13 mouse cellular contexts compared by ENCODE assay signal in the genomic region with DNA sequence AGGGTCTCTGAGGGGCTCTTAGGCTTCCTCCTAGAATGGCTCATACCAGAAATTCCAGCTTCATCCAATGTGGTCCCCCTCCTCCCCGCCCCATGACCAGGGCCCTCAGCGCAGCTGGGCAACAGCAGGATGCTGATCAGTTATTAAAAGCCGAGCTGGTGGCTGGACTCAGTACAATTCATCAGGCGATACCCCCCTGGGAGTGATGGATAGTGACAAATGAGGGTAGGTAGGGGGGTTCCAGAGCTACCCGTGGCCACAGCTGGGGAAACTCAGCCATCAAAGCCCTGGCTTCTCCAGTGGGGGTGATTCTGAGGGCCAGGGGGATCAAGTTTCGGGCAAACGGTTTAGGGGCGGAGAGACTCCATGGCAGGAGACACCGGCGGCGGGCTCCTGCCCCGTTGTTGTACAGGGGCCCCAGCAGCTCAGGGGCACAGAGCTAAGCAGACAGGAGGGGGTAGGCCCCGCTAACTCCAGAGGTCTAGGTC. TPM values are rescaled to one million over a fixed set of nuclear protein-coding genes. Genes with fewer than 3 reads are reported as not detected.
DNase-seq lines count a peak whose midpoint lies in the region; ATAC-seq and TF ChIP-seq lines count a peak whose summit lies in the region.
"Had no signal": no experiment of that assay in that cellular context is flagged by ENCODE, and none has a peak within 500 bp of the region (broad histone marks: within the 10 kb centered on the region; RNA-seq: fewer than 3 reads in every experiment).

No protein-coding gene starts in this region.

- intact Hi-C loops in left cerebral cortex, postnatal 25 days (cut with DNase I): no loop called here

- H3K4me3 ChIP-seq in forebrain, embryonic 11.5 days (ENCODE audit: low read depth, low read length): no peak overlapping the region
- no peak overlapping the region for H3K4me3 ChIP-seq in forebrain, postnatal 0 days (ENCODE audit: low read depth, low read length)
- H3K4me3 ChIP-seq in kidney, postnatal 0 days (replicated peaks; ENCODE audit: low read depth, low read length): no peak overlapping the region
- no peak overlapping the region for H3K4me3 ChIP-seq in kidney, adult 2 months (ENCODE audit: insufficient read depth, low read depth, low read length)
- H3K4me3 ChIP-seq in hindbrain, embryonic 12.5 days: no peak overlapping the region
- no peak overlapping the region for H3K4me3 ChIP-seq in neural tube, embryonic 13.5 days

- 2% methylated on average over 13 of the region's 13 CpGs for WGBS in forebrain, embryonic 11.5 days
- WGBS in forebrain, postnatal 0 days: 16% methylated on average over 13 of the region's 13 CpGs
- 13% methylated on average over 13 of the region's 13 CpGs for WGBS in kidney, postnatal 0 days
- 41% methylated on average over 13 of the region's 13 CpGs for WGBS in kidney, adult 2 months
- 2% methylated on average over 13 of the region's 13 CpGs for WGBS in hindbrain, embryonic 12.5 days
- 2% methylated on average over 13 of the region's 13 CpGs for WGBS in neural tube, embryonic 13.5 days

- TF ChIP-seq CTCF in forebrain, postnatal 0 days (IDR thresholded peaks at IDR 0.05; ENCODE audit: low read depth): no peak
- no peak for TF ChIP-seq CTCF in kidney, postnatal 0 days (IDR thresholded peaks at IDR 0.05; ENCODE audit: low read depth)
- TF ChIP-seq CTCF in kidney, adult 2 months (conservative IDR thresholded peaks at IDR 0.05; ENCODE audit: insufficient read depth, insufficient read length, low read depth, low read length): no peak

- no peak for TF ChIP-seq POLR2A in kidney, adult 2 months (IDR thresholded peaks at IDR 0.05; ENCODE audit: low read depth, low read length)

- H3K36me3 ChIP-seq in forebrain, embryonic 11.5 days (ENCODE audit: control insufficient read depth, insufficient read depth, low read length): no peaks in the 10 kb centered on the region
- H3K36me3 ChIP-seq in forebrain, postnatal 0 days (ENCODE audit: insufficient read depth): no peaks in the 10 kb centered on the region
- no peaks in the 10 kb centered on the region for H3K36me3 ChIP-seq in kidney, postnatal 0 days (ENCODE audit: insufficient read depth, low read length)
- no peaks in the 10 kb centered on the region for H3K36me3 ChIP-seq in kidney, adult 2 months (ENCODE audit: control insufficient read depth, insufficient read depth, low read length)
- H3K36me3 ChIP-seq in hindbrain, embryonic 12.5 days: no peaks in the 10 kb centered on the region
- H3K36me3 ChIP-seq in neural tube, embryonic 13.5 days: no peaks in the 10 kb centered on the region

- H3K9ac ChIP-seq in forebrain, embryonic 11.5 days (ENCODE audit: low read length): peak overlapping the region; percentile 49
- no peak overlapping the region for H3K9ac ChIP-seq in forebrain, postnatal 0 days
- peak overlapping the region; percentile 15; the same call in 1 of the 2 replicates for H3K9ac ChIP-seq in kidney, postnatal 0 days (ENCODE audit: low read depth, low read length)
- H3K9ac ChIP-seq in hindbrain, embryonic 12.5 days: no peak overlapping the region
- peak overlapping the region; percentile 38; the same call in 1 of the 2 replicates for H3K9ac ChIP-seq in neural tube, embryonic 13.5 days

- peaks cover 23% of the 10 kb centered on the region for H3K4me1 ChIP-seq in forebrain, embryonic 11.5 days (replicated peaks; ENCODE audit: control insufficient read depth, insufficient read depth, low read length)
- 0 out of 2 replicates have a peak, but pooled peaks cover 5% of the 10 kb centered on the region for H3K4me1 ChIP-seq in forebrain, postnatal 0 days (ENCODE audit: insufficient read depth)
- peaks cover 20% of the 10 kb centered on the region for H3K4me1 ChIP-seq in kidney, postnatal 0 days (replicated peaks; ENCODE audit: insufficient read depth, low read length)
- H3K4me1 ChIP-seq in kidney, adult 2 months (ENCODE audit: control insufficient read depth, insufficient read depth, low read length): no peaks in the 10 kb centered on the region
- peaks cover 51% of the 10 kb centered on the region for H3K4me1 ChIP-seq in hindbrain, embryonic 12.5 days
- H3K4me1 ChIP-seq in neural tube, embryonic 13.5 days (replicated peaks): peaks cover 39% of the 10 kb centered on the region

- no peaks in the 10 kb centered on the region for H3K9me3 ChIP-seq in forebrain, embryonic 11.5 days (ENCODE audit: control insufficient read depth, low read length)
- no peaks in the 10 kb centered on the region for H3K9me3 ChIP-seq in forebrain, postnatal 0 days (ENCODE audit: low read length)
- no peaks in the 10 kb centered on the region for H3K9me3 ChIP-seq in kidney, postnatal 0 days (replicated peaks; ENCODE audit: low read length)
- no peaks in the 10 kb centered on the region for H3K9me3 ChIP-seq in hindbrain, embryonic 12.5 days (replicated peaks)
- no peaks in the 10 kb centered on the region for H3K9me3 ChIP-seq in neural tube, embryonic 13.5 days

- no peaks in the 10 kb centered on the region; the same call in 1 of the 2 replicates for H3K27me3 ChIP-seq in forebrain, embryonic 11.5 days (ENCODE audit: control insufficient read depth, insufficient read depth, low read length)
- H3K27me3 ChIP-seq in forebrain, postnatal 0 days (ENCODE audit: insufficient read depth, low read length): no peaks in the 10 kb centered on the region
- H3K27me3 ChIP-seq in kidney, postnatal 0 days (ENCODE audit: insufficient read depth, low read length): no peaks in the 10 kb centered on the region
- H3K27me3 ChIP-seq in kidney, adult 2 months (replicated peaks; ENCODE audit: control insufficient read depth, insufficient read depth, low read length): no peaks in the 10 kb centered on the region
- peaks cover 75% of the 10 kb centered on the region for H3K27me3 ChIP-seq in hindbrain, embryonic 12.5 days
- peaks cover 74% of the 10 kb centered on the region for H3K27me3 ChIP-seq in neural tube, embryonic 13.5 days

- H3K4me2 ChIP-seq in forebrain, embryonic 11.5 days (ENCODE audit: low read depth, low read length, severe bottlenecking): peak overlapping the region; percentile 18
- H3K4me2 ChIP-seq in forebrain, postnatal 0 days (ENCODE audit: low read depth): no peak overlapping the region
- H3K4me2 ChIP-seq in kidney, postnatal 0 days (ENCODE audit: low read length): peak overlapping the region; percentile 29; the same call in 1 of the 2 replicates
- peak overlapping the region; percentile 32 for H3K4me2 ChIP-seq in hindbrain, embryonic 12.5 days (replicated peaks)
- H3K4me2 ChIP-seq in neural tube, embryonic 13.5 days: peak overlapping the region; percentile 32

- DNase-seq in forebrain, embryonic 11.5 days (ENCODE audit: low spot score): no peak
- no peak for DNase-seq in forebrain, postnatal 0 days
- no peak for DNase-seq in kidney, postnatal 0 days (ENCODE audit: low spot score)
- DNase-seq in kidney, adult 2 months: no peak
- DNase-seq in cerebellum, adult 8-10 months: no peak
- DNase-seq in left cerebral cortex, postnatal 25 days (ENCODE audit: low spot score in 2 of 2): no peak
- DNase-seq: adrenal gland, postnatal 14 days; cerebellum, adult 18-20 months; layer of hippocampus, postnatal 36 days had no signal

- ATAC-seq in forebrain, embryonic 11.5 days (replicated peaks; ENCODE audit: low FRiP score): peak; percentile 12; the same call in 1 of the 2 replicates
- ATAC-seq in forebrain, postnatal 0 days: no peak
- no peak; the same call in 1 of the 2 replicates for ATAC-seq in kidney, postnatal 0 days (replicated peaks; ENCODE audit: low FRiP score, low read depth)
- peak; percentile 66 for ATAC-seq in hindbrain, embryonic 12.5 days (ENCODE audit: low FRiP score)
- ATAC-seq in neural tube, embryonic 13.5 days (ENCODE audit: low read depth): peak; percentile 66

- peak overlapping the region; percentile 41; the same call in 1 of the 2 replicates for H3K27ac ChIP-seq in forebrain, embryonic 11.5 days (ENCODE audit: low read depth, low read length)
- no peak overlapping the region for H3K27ac ChIP-seq in forebrain, postnatal 0 days (ENCODE audit: low read depth, low read length)
- peak overlapping the region; percentile 32; the same call in 1 of the 2 replicates for H3K27ac ChIP-seq in kidney, postnatal 0 days
- no peak overlapping the region for H3K27ac ChIP-seq in kidney, adult 2 months (ENCODE audit: insufficient read depth, low read depth, low read length)
- H3K27ac ChIP-seq in hindbrain, embryonic 12.5 days: peak overlapping the region; percentile 36
- peak overlapping the region; percentile 78 for H3K27ac ChIP-seq in neural tube, embryonic 13.5 days (replicated peaks)

RNA-seq across cellular contexts. Expression of a gene that starts 10.3 kb away (rescaled TPM):
- 0.88 and 1.1 TPM in 2 replicates for polyA plus RNA-seq in forebrain, embryonic 11.5 days (2014; fragmentation: Nextera tagmentation; extraction: Ambion mirVana)
- total RNA-seq in forebrain, postnatal 0 days (2014; rRNA removed): 0.38 and 3.0 TPM in 2 replicates
- 1.1 and 1.5 TPM in 2 replicates for polyA plus RNA-seq in forebrain, postnatal 0 days (2015; fragmentation: Nextera tagmentation; extraction: Ambion mirVana)
- 0.09 and 0.13 TPM in 2 replicates for polyA plus RNA-seq in kidney, postnatal 0 days (2015; fragmentation: Nextera tagmentation; extraction: Ambion mirVana)
- polyA plus RNA-seq in kidney, adult 2 months (2012; rRNA removed): 0.18 TPM in 1 of 2 replicates, not detected in the other
- polyA plus RNA-seq in hindbrain, embryonic 12.5 days (2016; fragmentation: Nextera tagmentation; extraction: Ambion mirVana): 1.0 and 1.5 TPM in 2 replicates
- 0.33 and 0.58 TPM in 2 replicates for polyA plus RNA-seq in neural tube, embryonic 13.5 days (2015; fragmentation: Nextera tagmentation; extraction: Ambion mirVana)
- 1 to 10 TPM in 1 of 2 experiments, under 1 TPM in 1; 0.55 to 1.1 TPM for total RNA-seq in left cerebral cortex, postnatal 25 days (2021)
- total RNA-seq: adrenal gland, postnatal 14 days; hematopoietic stem cell, adult 5-6 weeks had no signal
- polyA plus RNA-seq: liver, embryonic 16.5 days had no signal

Comparison
In these comparisons a context has a peak if more than half of its experiments do, and no peak if none do; other contexts are left out.
1. ATAC-seq: peak in forebrain, embryonic 11.5 days (single experiment), hindbrain, embryonic 12.5 days (single experiment) and neural tube, embryonic 13.5 days (single experiment); none in forebrain, postnatal 0 days (single experiment) and kidney, postnatal 0 days (single experiment).
2. H3K27ac ChIP-seq: peak in forebrain, embryonic 11.5 days (single experiment), kidney, postnatal 0 days (single experiment), hindbrain, embryonic 12.5 days (single experiment) and neural tube, embryonic 13.5 days (single experiment); none in forebrain, postnatal 0 days (single experiment) and kidney, adult 2 months (single experiment).
3. H3K9ac ChIP-seq: peak in forebrain, embryonic 11.5 days (single experiment), kidney, postnatal 0 days (single experiment) and neural tube, embryonic 13.5 days (single experiment); none in forebrain, postnatal 0 days (single experiment) and hindbrain, embryonic 12.5 days (single experiment).